Mouse (Mus musculus) naive thymus-derived CD4-positive, alpha-beta T cell, adult 2 months (primary cell): Measurements from ENCODE around the gene Mrps6.

Experiments used
- DNase-seq: peaks from one replicate; pipeline ENCODE4 v3.0.0-alpha.2; 2011; ENCODE audit warnings: low read depth

Gene Mrps6

GRCm38 (mm10) chr16:92057852-92058643 lies at the start of gene Mrps6, which contains the start of the genes Gm49711 and Slc5a3:
Gene Mrps6 (plus strand): TSS chr16:92058270.
Gene Gm49711 (plus strand): TSS chr16:92058316.
Gene Slc5a3 (plus strand): TSS chr16:92058322.
- peak; percentile 91 for DNase-seq

DNA sequence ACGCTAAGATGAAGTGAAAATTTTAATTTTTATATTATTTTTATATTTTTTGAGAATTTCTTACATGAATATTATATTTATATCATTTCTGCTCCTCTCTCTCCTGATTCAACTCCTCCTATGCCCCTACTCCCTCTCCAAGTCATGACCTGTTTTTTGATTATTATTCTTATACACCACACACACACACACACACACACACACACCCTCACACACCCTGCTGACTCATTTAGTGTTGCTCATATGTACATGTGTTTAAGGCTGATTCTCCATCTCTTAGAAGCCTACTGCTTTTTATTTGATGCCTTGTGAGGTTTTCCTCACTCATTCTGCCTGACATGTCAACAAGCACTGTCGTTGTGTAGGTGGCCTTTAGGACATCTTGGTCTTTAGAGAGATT lies 48.5 kb upstream of the Mrps6 start:
- DNase-seq: no peak

- DNase-seq: no peak
These were observed 41.3 kb upstream of the Mrps6 start for GRCm38 (mm10) chr16:92016792-92017191.

- peak; percentile 71 for DNase-seq
These were observed 38.6 kb upstream of the Mrps6 start for GRCm38 (mm10) chr16:92019141-92020118.

- no peak for DNase-seq
These were observed 36.2 kb upstream of the Mrps6 start for GRCm38 (mm10) chr16:92021656-92022400.

DNA sequence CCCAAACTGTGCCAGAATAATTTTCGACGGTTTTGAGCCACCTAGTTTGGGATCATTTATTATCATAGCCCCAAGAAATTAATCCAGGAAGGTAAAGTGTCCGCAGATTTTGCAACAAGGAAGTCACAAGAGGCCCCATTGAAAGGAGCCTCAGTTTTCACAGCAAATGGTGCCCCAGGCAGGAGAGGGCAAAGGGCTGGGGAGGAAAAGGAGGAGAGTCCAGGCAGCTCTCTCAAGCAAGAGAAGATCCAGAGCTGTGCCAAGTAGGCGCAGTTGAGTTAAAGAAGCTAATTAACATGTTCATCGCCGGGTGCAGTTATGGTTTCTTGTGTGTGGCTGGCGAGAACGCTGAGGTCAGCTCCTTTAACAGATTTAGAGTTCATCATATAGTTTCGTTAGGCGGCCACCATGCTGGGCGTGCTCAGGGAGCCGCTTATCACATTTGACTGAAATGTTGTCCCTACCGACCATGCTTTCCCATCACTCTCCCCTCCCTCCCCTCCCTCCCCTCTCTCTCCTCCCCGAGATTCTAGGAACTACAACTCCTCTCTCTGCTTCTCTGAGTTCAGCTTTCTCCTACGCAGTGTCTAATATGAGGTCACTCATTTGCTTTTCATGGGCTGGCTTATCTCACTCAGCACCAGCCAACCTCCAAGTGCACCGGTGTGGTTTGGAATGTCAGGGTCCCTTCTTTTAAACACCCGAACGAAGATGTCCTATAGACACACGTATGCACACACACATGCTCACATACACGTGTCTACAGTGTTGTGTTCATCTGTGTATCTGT lies 35.4 kb upstream of the Mrps6 start:
- no peak for DNase-seq

GRCm38 (mm10) chr16:92033286-92033685 lies 24.8 kb upstream of the Mrps6 start:
- no peak for DNase-seq

DNA sequence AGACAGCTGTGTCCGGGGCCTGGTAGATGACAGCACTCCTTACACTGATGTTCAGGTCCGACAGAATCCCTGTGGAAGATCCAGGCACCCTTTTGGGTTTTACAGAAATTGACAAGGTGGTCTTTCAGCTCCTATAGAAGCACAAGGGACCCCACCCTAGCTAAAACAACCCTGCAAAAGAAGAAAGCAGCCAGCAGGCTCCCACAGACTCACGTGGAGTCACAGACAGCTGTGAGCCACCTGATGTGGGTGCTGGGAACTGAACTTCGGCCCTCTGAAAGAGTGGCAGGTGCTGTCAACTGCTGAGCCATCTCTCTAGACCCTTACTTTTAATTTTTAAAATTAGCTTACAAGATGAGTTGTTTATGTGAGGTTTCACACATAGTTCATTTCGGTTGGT lies 23.4 kb upstream of the Mrps6 start:
- no peak for DNase-seq

GRCm38 (mm10) chr16:92036701-92037100 lies 21.4 kb upstream of the Mrps6 start:
- no peak for DNase-seq

GRCm38 (mm10) chr16:92037891-92038607 lies 20.0 kb upstream of the Mrps6 start:
- peak; percentile 26 for DNase-seq

DNA sequence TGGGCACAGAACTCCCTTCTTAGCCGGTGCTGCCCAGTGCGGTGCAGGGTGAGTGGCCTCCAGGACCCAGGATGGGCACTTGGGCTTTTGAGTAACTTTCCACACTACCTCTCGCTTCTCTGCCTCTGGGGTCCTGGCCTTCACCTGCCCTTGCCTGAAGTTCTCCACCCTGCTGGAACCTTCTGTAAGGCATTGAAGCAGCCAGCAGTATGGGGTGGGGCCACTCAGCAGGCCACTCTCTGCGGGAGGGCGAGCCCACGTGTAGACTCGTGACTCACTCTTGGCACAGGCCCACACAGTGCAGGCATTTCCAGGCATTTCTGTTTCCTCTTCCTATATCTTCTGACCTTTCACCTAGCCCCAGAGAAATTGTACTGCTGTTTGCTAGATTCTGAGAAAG lies 18.6 kb upstream of the Mrps6 start:
- DNase-seq: no peak

GRCm38 (mm10) chr16:92039966-92040365 lies 18.1 kb upstream of the Mrps6 start:
- no peak for DNase-seq

DNA sequence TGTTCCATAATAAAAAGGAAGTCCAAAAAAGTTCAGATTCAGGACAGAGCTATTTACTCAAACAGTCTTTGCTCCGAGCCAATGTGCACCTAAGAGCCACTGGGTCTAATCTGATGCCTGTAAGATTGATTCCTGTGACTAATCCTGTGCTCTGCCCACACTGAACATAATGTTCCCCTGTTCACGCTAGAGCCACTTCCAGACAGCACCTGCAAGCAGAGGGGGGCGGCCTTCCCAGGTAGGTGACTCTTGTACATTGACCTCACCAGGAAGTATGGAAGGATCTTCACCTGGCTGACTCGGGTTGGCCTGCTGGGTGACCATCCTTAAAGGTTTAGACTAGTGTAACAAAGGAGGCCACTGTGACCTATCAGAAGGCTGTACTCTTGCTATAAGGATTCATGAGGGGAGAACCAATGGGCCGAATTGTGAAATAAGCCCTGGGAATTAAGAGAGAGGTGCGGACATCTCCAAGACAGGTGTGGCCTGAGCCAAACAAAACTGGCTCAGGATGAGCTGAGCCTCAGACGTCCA lies 6.2 kb upstream of the Mrps6 start:
- no peak for DNase-seq

DNA sequence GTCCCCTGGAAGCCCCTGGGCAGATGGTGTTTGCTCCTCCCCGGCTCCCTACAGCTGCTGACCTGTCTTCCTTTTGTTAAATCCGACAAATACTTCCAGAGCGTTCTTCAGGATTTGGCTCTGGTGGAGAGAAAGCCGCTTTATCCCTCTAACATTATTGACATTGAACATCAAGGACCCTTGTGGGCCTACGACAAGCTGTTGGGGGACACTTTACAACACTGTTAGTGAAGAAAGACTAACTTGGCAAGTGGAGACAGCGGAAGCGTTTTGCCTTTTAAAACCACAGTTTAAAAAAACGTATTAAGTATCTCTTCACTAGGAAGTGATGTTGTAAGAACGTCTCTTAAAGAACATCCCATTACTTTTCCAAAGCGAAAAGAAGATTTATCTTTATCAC lies 5.5 kb upstream of the Mrps6 start:
- DNase-seq: no peak

DNA sequence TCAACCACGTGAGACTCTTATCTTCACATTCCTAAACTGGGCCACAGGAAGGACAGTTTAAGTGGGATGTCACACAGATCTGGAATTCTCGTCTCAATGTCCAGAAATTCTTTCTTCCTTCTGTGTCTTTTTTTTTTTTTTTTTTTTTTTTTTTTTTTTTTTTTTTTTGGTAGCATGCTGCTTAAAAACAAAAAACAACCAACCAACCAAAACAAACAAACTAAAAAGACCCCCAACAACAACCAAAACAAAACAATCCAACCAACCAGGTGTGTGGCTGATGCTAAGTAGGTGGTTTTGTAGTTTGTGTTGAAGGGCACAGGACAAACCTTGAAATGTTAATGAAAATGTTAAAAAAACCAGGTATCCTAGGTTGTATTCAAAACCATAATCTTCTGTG lies 1.4 kb upstream of the Mrps6 start:
- no peak for DNase-seq

DNA sequence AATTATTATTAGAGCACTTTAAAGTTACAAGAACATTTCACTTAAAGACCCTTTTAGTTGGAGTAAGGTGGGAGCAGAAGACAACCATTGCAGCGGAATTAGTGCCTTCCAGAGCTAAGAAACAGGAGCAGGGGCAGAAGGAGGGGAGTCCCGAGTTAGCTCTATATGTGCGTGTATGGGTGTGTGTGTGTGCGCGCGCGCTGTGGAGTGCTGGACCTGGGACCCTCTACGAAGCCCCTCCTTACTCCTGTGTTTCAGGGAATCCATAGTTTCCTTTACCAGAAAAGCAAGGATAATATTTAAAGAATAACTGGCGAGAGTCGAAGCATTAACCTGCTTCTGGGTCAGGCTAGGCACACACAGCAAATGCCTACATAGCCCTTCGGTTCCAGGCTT lies 616 bp upstream of the Mrps6 start:
- no peak for DNase-seq

DNA sequence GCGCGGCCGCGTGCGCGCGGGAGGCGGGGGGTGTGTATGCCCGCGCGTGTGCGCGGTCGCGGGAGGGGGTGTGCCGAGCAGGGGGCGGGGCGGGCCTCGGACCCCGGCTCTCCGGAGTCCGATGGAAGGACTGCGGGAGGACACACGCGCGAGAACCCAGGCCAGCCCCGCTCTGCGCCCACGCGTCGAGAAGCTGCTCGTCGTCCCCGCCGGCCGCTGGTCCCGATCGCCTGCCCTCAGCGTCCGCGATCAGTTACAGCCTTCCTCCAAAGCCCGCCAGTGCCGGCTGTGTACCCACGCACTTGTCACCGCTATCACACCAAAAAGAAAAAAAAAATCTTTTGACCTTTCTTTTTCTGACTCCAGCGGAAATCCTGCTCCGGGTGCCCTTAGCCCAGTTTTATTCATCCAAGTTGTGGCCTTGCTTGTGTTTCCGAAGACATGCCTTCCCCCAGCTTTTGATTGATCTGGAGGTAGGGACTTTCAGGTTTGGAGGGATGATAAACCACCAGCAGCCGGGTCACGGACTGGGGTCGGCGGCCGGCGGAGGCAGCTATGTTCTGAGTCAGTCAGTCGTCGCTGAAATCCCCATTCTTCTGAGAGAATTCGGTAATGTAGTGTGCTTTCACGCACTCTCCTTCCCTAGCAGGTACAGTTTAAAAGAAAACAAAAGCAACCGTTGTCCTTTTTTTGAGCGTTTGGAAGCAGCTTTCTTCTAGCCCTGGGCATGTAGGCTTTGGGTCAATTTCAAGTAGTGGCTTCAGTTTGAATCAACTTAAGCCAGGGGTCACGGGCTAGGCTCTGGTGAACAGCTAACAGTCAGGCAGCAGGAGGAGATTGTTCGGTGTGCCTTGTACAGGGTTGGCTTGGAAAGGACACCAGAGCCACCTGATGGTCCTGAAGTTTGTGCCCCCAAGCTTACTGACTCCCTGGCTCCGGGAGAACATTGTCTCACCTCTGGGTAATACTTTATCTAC lies 862 bp downstream of the Mrps6 start:
- DNase-seq: peak; percentile 63

GRCm38 (mm10) chr16:92060213-92060612 lies 2.1 kb downstream of the Mrps6 start:
- DNase-seq: no peak

- no peak for DNase-seq
These were observed 3.5 kb downstream of the Mrps6 start for GRCm38 (mm10) chr16:92061586-92061985.
